Mouse (Mus musculus): ENCODE measurements around the gene Tgm2.

- TF ChIP-seq CTCF (IDR thresholded peaks at IDR 0.05; ENCODE audit: control insufficient read depth, insufficient read depth, low read length) (no peak), POLR2A (IDR thresholded peaks at IDR 0.05; ENCODE audit: borderline replicate concordance, control insufficient read depth, low read depth, low read length) (no peak)
Measured at GRCm38 (mm10) chr2:158090096-158090495, 56.1 kb downstream of the Tgm2 start.
